Mouse (Mus musculus) heart, adult 2 months (tissue): Measurements from ENCODE around the gene Tyk2. TPM values are rescaled to one million over a fixed set of nuclear protein-coding genes. Genes with fewer than 3 reads are reported as not detected.

Experiments used
- DNase-seq, 2 experiments: peaks; one replicate each; pipeline ENCODE4 v3.0.0; 2021
- H3K27ac ChIP-seq: fragments of 200-600 bp; 2 replicates; pipeline ENCODE4 v1.8.1; 2022
- H3K27me3 ChIP-seq: fragments of 200-500 bp; 2 replicates; pipeline ENCODE4 v1.6.1; 2012; ENCODE audit warnings: mild to moderate bottlenecking, low read length, inconsistent platforms, mixed read lengths; ENCODE audit not compliant: control insufficient read depth, insufficient read depth
- H3K36me3 ChIP-seq: fragments of 200-500 bp; 2 replicates; pipeline ENCODE4 v1.6.1; 2012; ENCODE audit warnings: low read length, inconsistent platforms; ENCODE audit not compliant: control insufficient read depth, insufficient read depth
- H3K4me1 ChIP-seq: fragments of 200-500 bp; 2 replicates; pipeline ENCODE4 v1.6.1; 2011; ENCODE audit warnings: low read length; ENCODE audit not compliant: control insufficient read depth, insufficient read depth
- H3K4me3 ChIP-seq: fragments of 200-600 bp; 2 replicates; pipeline ENCODE4 v1.8.1; 2022
- H3K79me2 ChIP-seq: fragments of 200-500 bp; replicated peaks from 2 replicates; pipeline ENCODE4 v1.6.1; 2012; ENCODE audit warnings: mild to moderate bottlenecking, inconsistent platforms, low read length, moderate library complexity, mixed read lengths; ENCODE audit not compliant: control insufficient read depth, insufficient read depth
- H3K9ac ChIP-seq: fragments of 200-500 bp; 2 replicates; pipeline ENCODE4 v1.6.1; 2012; ENCODE audit warnings: low read depth, mild to moderate bottlenecking, control low read depth, inconsistent platforms, low read length, mixed read lengths
- CTCF ChIP-seq: fragments of 200-600 bp; IDR thresholded peaks from 2 replicates; pipeline ENCODE4 v1.8.1; 2022; ENCODE audit warnings: antibody characterized with exemption, mild to moderate bottlenecking, moderate library complexity
- EP300 ChIP-seq: fragments of 200-500 bp; IDR thresholded peaks from 2 replicates; pipeline ENCODE4 v1.6.1; 2011; ENCODE audit warnings: low read depth, low read length, control low read depth; ENCODE audit not compliant: insufficient read depth
- POLR2A ChIP-seq: fragments of 200-500 bp; IDR thresholded peaks from 2 replicates; pipeline ENCODE4 v1.6.1; 2011; ENCODE audit warnings: mild to moderate bottlenecking, low read depth, low read length, control low read depth; ENCODE audit not compliant: insufficient read depth
- WGBS: fragments of 180-500 bp; shearing (Covaris S2); methylation state at CpG from one replicate; pipeline ENCODE4 v1.1.7; 2018; 5-methylcytosine and 5-hydroxymethylcytosine counted together
- intact Hi-C: fragments of 180-260 bp; cut with DNase I; formaldehyde crosslinking; loops from one replicate; pipeline ENCODE4 v1.15.1; 2025
- polyA plus RNA-seq: library from polyadenylated mRNA; depleted of rRNA; stranded (reverse); fragments of >200 nt; gene quantifications from 2 replicates; pipeline ENCODE4 v1.2.3, GENCODE M21; 2012
- total RNA-seq, 2 experiments: library from RNA; stranded (reverse); gene quantifications; 2 replicates each; pipeline ENCODE4 v1.2.3; 2021

Tyk2 gene
- total and polyA plus RNA-seq, 3 experiments, result 7.3 to 13.5 (median 8.1) TPM

DNA sequence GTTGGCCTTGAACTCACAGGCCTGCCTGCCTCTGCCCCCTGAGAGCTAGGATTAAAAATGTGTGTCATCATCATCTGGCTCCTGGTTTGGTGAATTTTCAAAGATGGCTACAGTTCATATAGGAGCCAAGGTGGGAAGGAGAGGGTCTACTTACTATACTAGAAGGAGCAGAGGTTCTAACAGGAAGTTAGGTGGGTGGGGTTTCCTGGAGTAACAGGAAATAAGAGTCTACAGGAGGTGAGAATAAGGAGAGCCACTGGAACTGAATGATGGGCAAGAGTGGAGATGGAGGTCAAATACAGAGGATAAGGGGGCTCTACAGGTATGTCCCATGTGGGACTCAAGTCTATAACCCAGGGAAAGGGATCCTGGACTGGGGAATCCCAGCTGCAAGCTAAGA lies 17.4 kb upstream of the Tyk2 start:
- Histone ChIP-seq H3K36me3 (peaks cover 4% of the 10 kb centered on the region), H3K4me3 (no peak overlapping the region), H3K27ac (no peak overlapping the region; the same call in 1 of the 2 replicates), H3K79me2 (peaks cover 2% of the 10 kb centered on the region; the same call in 1 of the 2 replicates), H3K9ac (no peak overlapping the region), H3K27me3 (no peaks in the 10 kb centered on the region), H3K4me1 (peaks cover 21% of the 10 kb centered on the region)
- DNase-seq, result no peak
- intact Hi-C loops, result no loop called here
- no peak for TF ChIP-seq POLR2A
- TF ChIP-seq CTCF, result no peak
- TF ChIP-seq EP300, result no peak

DNA sequence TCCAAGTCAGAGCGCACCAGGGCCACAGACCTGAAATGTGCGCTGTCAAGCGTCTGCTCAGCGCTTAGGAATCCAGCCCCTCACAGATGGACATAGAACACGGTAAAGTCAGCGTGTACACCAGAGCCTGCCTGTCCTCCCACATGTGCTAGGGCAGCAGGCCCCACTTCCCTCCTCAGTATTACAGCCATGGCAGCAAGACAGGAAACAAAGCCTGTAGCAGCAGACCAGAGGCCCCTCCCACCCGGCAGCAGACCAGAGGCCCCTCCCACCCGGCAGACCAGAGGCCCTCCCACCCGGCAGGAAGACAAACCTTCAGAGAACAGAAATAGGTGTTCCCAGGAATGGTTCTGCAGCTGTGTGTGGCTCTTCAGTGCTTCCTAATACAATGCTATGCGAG lies 15.7 kb upstream of the Tyk2 start:
- H3K4me3 ChIP-seq, result no peak overlapping the region
- H3K4me1 ChIP-seq, result peaks cover 19% of the 10 kb centered on the region
- H3K36me3 ChIP-seq, result peaks cover 4% of the 10 kb centered on the region
- no peaks in the 10 kb centered on the region for H3K27me3 ChIP-seq
- 20% methylated on average over 10 of the region's 10 CpGs for WGBS
- DNase-seq, result peak; percentile 48 to 55
- H3K27ac ChIP-seq, result peak overlapping the region; percentile 76
- TF ChIP-seq EP300, result no peak
- no peak for TF ChIP-seq POLR2A
- TF ChIP-seq CTCF, result no peak
- peaks cover 2% of the 10 kb centered on the region; the same call in 1 of the 2 replicates for H3K79me2 ChIP-seq
- intact Hi-C loops, result no loop called here
- 0 out of 2 replicates have a peak overlapping the region, but pooled peaks have one; percentile 5 for H3K9ac ChIP-seq

DNA sequence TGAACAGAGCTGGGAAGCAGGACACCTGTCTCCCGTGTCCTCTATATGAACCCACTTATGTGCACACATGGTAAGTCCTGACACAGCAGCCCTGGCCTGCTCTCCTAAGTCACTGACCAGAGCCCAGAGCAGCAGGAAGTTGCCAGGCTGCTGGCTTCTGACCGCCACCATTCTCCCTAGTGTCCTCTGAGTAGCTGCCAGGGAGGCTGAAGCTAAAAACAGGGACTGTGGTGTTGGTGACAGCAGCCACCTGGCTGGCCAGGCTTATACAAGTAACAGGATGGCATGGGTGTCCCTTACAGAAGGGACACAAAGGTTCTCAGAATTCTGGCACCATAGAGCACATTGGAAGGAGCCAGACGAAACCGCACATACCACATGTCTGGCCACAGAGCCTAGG lies 14.4 kb upstream of the Tyk2 start:
- intact Hi-C loops, result no loop called here
- H3K9ac ChIP-seq, result no peak overlapping the region
- H3K27ac ChIP-seq, result peak overlapping the region; percentile 76
- H3K79me2 ChIP-seq, result peaks cover 2% of the 10 kb centered on the region; the same call in 1 of the 2 replicates
- H3K36me3 ChIP-seq, result peaks cover 4% of the 10 kb centered on the region
- DNase-seq, result peak; percentile 40 to 75
- H3K4me1 ChIP-seq, result peaks cover 19% of the 10 kb centered on the region
- TF ChIP-seq EP300 (peak; percentile 48; the same call in 1 of the 2 replicates), CTCF (no peak), POLR2A (peak; percentile 30; the same call in 1 of the 2 replicates)
- H3K27me3 ChIP-seq, result no peaks in the 10 kb centered on the region
- WGBS, result 58% methylated on average over 4 of the region's 4 CpGs
- H3K4me3 ChIP-seq, result no peak overlapping the region

GRCm38 (mm10) chr9:21144361-21144760 lies 13.3 kb upstream of the Tyk2 start:
- peak overlapping the region; percentile 76; the same call in 1 of the 2 replicates for H3K27ac ChIP-seq
- intact Hi-C loops, result no loop called here
- H3K27me3 ChIP-seq, result no peaks in the 10 kb centered on the region
- no peak overlapping the region for H3K9ac ChIP-seq
- 94% methylated on average over 3 of the region's 3 CpGs for WGBS
- peaks cover 4% of the 10 kb centered on the region for H3K36me3 ChIP-seq
- peaks cover 18% of the 10 kb centered on the region for H3K4me1 ChIP-seq
- DNase-seq, result peak in 1 of 2 experiments; percentile 15
- no peak overlapping the region for H3K4me3 ChIP-seq
- no peak for TF ChIP-seq POLR2A
- TF ChIP-seq CTCF, result no peak
- TF ChIP-seq EP300, result no peak
- peaks cover 2% of the 10 kb centered on the region; the same call in 1 of the 2 replicates for H3K79me2 ChIP-seq

GRCm38 (mm10) chr9:21141922-21142321 lies 10.9 kb upstream of the Tyk2 start:
- intact Hi-C loops, result no loop called here
- Histone ChIP-seq H3K4me3 (no peak overlapping the region), H3K27me3 (no peaks in the 10 kb centered on the region), H3K79me2 (no peaks in the 10 kb centered on the region), H3K4me1 (peaks cover 8% of the 10 kb centered on the region), H3K9ac (no peak overlapping the region), H3K36me3 (no peaks in the 10 kb centered on the region), H3K27ac (no peak overlapping the region)
- no peak for DNase-seq
- TF ChIP-seq POLR2A, result no peak
- TF ChIP-seq EP300, result no peak
- no peak for TF ChIP-seq CTCF
- 93% methylated on average over 14 of the region's 14 CpGs for WGBS

GRCm38 (mm10) chr9:21138386-21138785 lies 7.3 kb upstream of the Tyk2 start:
- TF ChIP-seq POLR2A (no peak), EP300 (no peak), CTCF (no peak)
- Histone ChIP-seq H3K27ac (no peak overlapping the region), H3K4me3 (no peak overlapping the region), H3K79me2 (no peaks in the 10 kb centered on the region), H3K36me3 (peaks cover 5% of the 10 kb centered on the region; the same call in 1 of the 2 replicates), H3K9ac (no peak overlapping the region), H3K27me3 (no peaks in the 10 kb centered on the region), H3K4me1 (peaks cover 14% of the 10 kb centered on the region)
- intact Hi-C loops, result loop anchor here (10.0 kb wide), 1 partner anchor 134 kb away; the partner anchor contains the start of gene Mrpl4
- 50% methylated on average over 4 of the region's 4 CpGs for WGBS
- DNase-seq, result no peak
